Mouse (Mus musculus) spleen, postnatal 10 days (tissue): ENCODE data around the gene Cd37.
"Not testable (repeated sequence)": the region's sequence is repeated elsewhere in the genome, so short reads cannot be mapped to it uniquely, and the experiment has no call there.

Experiments
- DNase-seq, 2 experiments: peaks; one replicate each; pipeline ENCODE4 v3.0.0; 2021 to 2022; ENCODE audit warnings: low spot score in 2 of 2

Cd37 gene

GRCm38 (mm10) chr7:45238723-45239496, at the start of gene Cd37:
TSS of gene Cd37 (minus strand) at chr7:45239115.
- DNase-seq, result peak; percentile 63 to 82

DNA sequence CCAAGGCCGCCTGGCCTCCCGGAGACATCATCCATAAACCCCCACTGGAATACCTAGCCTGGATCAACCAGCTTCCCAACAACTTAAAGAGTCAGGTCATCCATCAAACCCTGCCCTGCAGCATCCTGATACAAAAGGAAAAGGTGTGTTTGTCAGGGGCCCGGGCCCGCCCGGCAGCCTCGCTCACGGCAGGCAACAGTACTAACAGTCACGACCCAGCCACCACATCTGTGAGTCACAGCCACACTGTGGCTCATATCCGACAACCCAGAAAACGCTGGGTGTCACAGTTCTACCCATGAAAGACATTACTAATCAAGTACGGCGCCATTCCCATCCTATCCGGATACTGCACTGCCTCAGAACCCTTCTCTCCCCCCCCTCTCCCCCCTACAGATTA, 47.6 kb upstream of the Cd37 start:
- no peak for DNase-seq

DNA sequence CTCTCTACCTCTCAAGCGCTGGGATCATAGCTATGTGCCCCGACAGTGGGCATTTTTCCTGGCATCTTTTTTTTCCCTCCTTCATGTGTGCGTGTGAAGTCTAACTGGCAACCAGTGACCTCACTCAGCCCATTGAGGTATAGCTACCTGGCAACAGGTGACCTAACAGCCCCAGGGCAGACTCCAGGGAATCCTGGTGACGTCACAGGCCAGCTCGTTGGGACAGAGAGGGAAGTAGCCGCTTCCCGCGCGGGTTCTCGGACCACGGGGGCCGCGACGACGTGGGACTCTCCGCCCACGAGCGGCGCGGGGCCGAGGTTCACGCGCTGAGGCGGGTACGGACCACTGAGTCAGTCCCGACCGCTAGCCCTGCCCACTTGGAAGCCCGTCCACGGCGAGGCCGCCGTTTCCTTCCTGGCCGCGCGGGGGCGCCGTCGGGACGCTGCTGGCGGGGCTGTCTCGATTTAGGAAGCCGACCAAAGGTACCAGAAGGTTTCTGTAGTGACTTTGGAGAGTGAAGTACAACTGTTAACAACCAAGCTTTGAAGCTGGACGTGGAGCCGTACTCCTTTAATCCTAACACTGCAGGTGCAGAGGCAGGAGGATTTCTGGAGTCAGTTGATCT, 38.3 kb upstream of the Cd37 start, which contains the start of gene Slc6a21:
TSS of gene Slc6a21 (plus strand) at position 378 of the 625 bp plus-strand sequence.
- peak; percentile 72 to 83 for DNase-seq

DNA sequence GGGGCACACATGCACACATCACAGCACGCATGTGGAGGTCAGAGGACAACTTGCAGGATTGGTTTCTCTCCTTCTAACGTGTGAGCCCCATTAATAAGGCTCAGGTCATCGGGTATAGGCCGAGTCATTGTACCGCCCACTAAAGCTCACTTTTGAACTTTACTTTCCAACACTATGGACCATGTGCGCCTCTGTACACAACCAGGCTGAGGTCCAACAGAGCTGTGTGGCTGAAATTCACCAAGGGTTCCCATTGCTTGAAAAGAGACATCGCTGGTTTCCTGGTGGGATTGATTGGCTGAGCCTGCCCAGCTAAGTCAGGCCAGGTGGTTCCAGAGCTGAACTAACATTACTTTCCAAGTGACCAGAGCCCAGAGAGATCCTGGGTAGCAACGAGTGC, 34.8 kb upstream of the Cd37 start:
- no peak for DNase-seq

DNA sequence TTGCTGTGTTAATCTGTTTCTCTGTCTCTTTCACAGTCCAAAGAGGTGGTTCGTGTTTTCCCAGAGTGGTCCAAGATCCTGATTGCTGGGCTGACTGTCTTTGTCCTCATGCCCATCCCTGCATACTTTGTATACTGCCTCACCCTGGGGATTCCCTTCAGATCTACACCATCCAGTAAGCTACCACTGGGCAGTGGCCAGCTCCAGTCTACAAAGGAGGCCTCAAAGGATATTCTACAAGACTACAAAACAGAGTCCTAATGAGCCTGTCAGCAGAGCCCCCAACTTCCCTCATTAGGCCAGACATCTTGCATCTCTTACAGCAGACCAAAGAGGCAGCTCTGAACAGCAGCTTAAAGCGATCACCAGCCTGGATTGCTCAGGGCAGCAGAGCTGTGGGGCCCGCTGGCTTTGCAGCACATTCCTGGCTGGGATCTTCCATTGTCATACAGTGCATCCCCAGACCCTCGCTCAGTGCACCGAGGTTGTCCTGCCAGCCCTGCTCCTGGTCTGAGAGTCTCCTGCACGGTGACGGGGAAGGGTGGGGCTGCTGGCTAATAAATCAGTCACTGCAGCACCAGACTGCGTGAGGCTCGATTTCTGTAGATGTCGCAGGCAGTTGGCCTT, 34.0 kb upstream of the Cd37 start:
- no peak for DNase-seq

DNA sequence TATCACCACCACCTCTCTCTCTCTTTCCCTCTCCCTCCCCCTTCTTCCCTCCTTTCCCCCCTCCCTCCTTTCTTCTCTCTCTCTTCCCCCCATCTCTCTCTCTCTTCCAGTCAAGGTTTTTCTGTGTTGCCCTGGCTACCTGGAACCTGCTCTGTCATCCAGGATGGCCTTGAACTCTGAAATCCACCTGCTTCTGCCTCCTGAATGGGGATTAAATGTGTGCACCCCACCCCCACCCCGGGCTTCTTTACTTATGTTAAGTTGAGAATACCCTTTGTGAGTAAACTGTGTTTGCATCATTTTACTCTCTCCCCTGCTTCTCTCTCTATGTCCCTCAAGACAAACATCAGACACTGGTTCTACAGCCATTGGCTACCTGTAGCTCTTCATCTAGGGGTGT, 26.6 kb upstream of the Cd37 start:
- DNase-seq, result no peak

DNA sequence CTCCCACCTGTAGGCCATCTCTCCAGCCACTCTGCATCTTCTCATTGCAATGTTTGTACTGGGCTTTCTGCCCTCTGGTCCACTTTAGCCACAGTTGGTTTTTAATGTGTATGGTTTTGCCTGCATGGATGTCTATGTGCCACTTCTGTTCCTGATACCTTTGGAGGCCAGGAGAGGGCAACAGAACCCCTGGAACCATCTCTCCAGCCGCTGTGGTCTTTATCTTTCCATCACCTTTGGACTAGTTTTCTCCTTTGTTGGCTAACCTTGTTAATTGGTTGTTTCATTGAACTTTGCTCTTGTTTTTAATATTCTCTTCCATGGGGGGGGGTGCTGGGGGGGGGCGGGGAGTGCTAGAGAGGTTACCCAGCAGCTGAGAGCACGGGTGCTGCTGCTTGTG, 25.4 kb upstream of the Cd37 start:
- no peak for DNase-seq

- no peak for DNase-seq
These were observed 24.2 kb upstream of the Cd37 start for GRCm38 (mm10) chr7:45263006-45263607.

- DNase-seq, result no peak
These were observed 23.4 kb upstream of the Cd37 start for GRCm38 (mm10) chr7:45262266-45262665.

GRCm38 (mm10) chr7:45259281-45259680, 20.4 kb upstream of the Cd37 start:
- no peak for DNase-seq

DNA sequence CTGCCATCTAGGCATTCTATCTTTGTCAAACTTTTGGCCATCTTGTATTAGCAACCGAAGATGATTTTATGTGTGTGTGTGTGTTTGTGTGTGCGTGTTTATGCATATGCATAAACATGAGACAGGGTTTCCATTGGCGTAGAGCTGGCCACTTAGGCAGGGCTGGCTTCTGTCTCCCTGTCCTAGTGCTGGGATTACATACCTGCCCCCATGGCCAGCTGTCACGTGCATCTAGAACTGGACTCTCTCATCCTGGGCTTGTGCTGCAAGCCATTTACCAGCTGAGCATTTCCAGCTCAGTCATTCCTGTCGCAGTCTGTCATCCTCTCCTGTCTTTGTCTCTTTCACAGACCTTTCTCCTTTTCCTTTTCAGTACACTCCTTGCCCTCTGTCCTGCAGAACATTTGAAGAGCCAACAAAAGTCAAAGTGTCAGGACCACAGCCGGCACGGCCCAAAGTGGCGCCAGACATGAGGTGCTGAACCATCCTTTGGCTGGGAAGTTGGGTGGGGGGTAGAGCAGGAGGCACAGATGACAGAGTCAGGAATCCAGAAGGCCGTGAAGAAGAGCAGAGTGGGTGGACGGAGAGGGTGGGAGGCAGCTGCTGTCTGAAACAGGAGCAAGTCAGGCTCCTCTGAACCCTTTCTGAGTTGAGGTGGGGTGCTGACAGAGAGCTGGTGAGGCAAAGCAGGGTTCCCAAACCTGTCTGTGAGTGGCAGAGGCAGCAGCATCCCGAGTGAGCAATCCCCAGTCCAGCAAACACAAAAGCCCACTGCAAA, 18.3 kb upstream of the Cd37 start:
- DNase-seq, result no peak

GRCm38 (mm10) chr7:45255822-45256221, 16.9 kb upstream of the Cd37 start:
- DNase-seq, result not testable (repeated sequence)

GRCm38 (mm10) chr7:45253806-45254205, 14.9 kb upstream of the Cd37 start:
- no peak for DNase-seq

DNA sequence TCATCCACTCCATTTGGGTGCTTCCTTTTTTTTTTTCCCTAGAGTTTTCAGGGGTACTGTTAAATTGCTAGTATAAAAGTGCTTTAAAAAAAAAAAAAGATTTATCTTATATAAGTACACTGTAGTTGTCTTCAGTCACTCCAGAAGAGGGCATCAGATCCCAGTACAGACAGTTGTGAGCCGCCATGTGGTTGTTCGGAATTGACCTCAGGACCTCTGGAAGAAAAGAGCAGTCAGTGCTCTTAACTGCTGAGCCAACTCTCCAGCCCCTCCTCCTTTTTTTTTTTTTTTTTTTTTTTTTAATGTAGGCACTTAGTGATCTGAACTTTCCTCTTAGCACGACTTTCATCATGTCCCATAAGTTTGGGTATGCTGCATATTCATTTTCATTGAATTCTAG, 8.8 kb upstream of the Cd37 start:
- DNase-seq, result no peak

DNA sequence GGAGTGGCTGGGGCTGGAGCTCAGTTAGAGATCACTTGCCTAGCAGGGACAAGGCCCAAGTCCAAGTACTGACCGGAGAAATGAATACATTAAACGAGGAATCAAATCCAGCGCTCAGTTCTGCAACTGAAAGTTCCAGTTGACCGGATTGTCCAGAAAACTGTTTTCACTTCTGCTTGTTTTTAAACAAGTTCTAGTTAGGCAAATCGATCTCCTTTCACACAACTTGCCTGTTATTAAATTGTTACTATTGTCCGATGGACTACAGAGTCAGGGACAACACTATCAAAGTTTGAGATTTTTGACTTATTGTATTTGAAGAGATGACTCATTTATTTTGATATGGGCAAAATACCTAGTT, 2.5 kb upstream of the Cd37 start:
- DNase-seq, result no peak

DNA sequence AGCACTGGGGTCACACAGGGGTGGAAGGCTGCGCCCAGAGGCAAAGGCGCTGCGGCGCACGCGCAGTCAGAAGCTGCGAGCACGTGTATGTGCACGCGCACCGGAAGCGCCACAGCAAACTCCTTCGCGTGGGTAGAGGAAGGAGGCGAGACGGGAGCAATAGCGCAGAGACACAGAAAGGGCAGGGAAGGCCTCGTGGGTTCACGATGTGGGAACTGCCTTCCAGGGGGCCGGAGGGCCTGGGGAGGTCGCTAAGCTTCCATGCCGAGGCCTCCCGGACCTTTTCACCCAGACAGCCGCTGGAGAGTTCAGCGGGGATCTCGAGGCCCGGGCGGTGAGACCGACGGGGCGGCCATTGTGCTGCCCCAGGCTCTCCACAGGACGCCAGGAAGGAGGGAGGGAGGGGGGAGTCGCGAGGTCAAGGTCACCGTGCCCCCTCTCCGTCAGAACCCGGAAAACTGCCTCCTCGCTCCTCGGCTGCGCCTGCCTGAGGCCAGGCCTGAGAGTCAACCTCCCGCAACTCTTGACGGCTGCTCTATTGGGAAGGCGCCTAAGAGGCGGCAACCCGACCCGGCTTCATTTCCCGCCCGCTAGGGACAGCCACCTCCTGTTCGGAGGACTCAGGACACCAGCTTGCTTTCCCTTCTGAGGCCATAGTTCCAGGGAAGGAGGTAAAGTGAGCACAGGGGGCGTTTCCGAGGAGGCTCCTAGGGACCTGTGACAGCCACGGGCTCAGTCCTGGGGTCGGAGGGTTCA, 1.9 kb upstream of the Cd37 start, which contains the start of gene Slc6a16:
TSS of gene Slc6a16 (plus strand) at position 453 of the 756 bp plus-strand sequence.
- peak in 1 of 2 experiments; percentile 32 for DNase-seq

- DNase-seq, result no peak
These were observed 1.2 kb upstream of the Cd37 start for GRCm38 (mm10) chr7:45240109-45240508.

GRCm38 (mm10) chr7:45237747-45238699, 892 bp downstream of the Cd37 start:
- peak in 1 of 2 experiments; percentile 28 for DNase-seq

DNA sequence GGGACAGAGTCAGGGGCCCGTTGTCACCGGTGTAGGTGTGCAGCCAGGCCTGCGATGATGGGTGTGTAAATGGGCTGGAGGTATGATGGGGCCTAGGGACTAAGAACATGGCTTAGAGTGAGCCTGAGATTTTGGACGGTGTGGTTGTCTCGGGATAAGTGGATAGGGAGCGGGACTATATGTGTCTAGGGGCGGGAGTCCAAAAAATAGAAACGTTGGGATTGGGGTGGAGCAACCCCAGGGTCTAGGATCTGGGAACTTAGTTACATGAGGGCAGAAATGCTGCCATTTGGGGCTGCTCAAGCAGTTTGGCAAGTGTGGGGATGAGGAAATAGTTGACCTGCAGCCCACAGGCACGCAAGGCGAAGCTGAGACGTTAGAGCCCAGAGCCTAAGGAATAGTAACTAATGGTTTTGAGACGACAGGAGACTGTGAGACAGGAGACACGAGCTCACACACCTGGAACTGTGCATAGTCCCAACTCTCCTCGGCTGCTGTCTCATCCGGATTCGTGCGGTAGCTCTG, 3.2 kb downstream of the Cd37 start:
- DNase-seq, result no peak
